Mouse (Mus musculus) hindbrain, postnatal 0 days (tissue): ENCODE results near the gene 2310050C09Rik. TPM values are rescaled to one million over a fixed set of nuclear protein-coding genes. Genes with fewer than 3 reads are reported as not detected.

Experiments used
- ATAC-seq: fragments of 200-750 bp; cut with Nextera tagmentation; 2 replicates; pipeline ENCODE4 v1.8.0; 2017; ENCODE audit warnings: mild to moderate bottlenecking, moderate TSS enrichment, moderate library complexity
- DNase-seq: peaks from one replicate; pipeline ENCODE4 v3.0.0-alpha.2; 2015; ENCODE audit warnings: low spot score
- H3K27ac ChIP-seq: fragments of 300-500 bp; sonication (generic); 2 replicates; pipeline ENCODE4 v1.5.1; 2014; ENCODE audit warnings: mild to moderate bottlenecking
- H3K27me3 ChIP-seq: fragments of 300-500 bp; sonication (generic); 2 replicates; pipeline ENCODE4 v1.6.1; 2014; ENCODE audit warnings: low read length, mixed read lengths; ENCODE audit not compliant: insufficient read depth
- H3K36me3 ChIP-seq: fragments of 300-500 bp; sonication (generic); 2 replicates; pipeline ENCODE4 v1.6.1; 2014; ENCODE audit warnings: low read length, mixed read lengths; ENCODE audit not compliant: insufficient read depth
- H3K4me1 ChIP-seq: fragments of 300-500 bp; sonication (generic); 2 replicates; pipeline ENCODE4 v1.6.1; 2014; ENCODE audit warnings: antibody characterized with exemption, low read length, mixed read lengths; ENCODE audit not compliant: insufficient read depth
- H3K4me2 ChIP-seq: fragments of 300-500 bp; sonication (generic); 2 replicates; pipeline ENCODE4 v1.6.1; 2014; ENCODE audit warnings: low read depth, mild to moderate bottlenecking, low read length, moderate library complexity, mixed read lengths
- H3K4me3 ChIP-seq: fragments of 300-500 bp; sonication (generic); 2 replicates; pipeline ENCODE4 v1.5.1; 2014; ENCODE audit warnings: low read length
- H3K9ac ChIP-seq: fragments of 300-500 bp; sonication (generic); replicated peaks from 2 replicates; pipeline ENCODE4 v1.6.1; 2014; ENCODE audit warnings: mild to moderate bottlenecking, low read length, moderate library complexity, mixed read lengths
- H3K9me3 ChIP-seq: fragments of 300-500 bp; sonication (generic); 2 replicates; pipeline ENCODE4 v1.6.1; 2016; ENCODE audit warnings: low read length, mixed read lengths
- CTCF ChIP-seq: IDR thresholded peaks from 2 replicates; pipeline ENCODE4 v1.5.1; 2016; ENCODE audit warnings: antibody characterized with exemption, control low read depth, low read depth
- WGBS: fragments of 180-500 bp; shearing (Covaris S2); extraction: QIAGEN DNeasy Blood & Tissue Kit; methylation state at CpG from one replicate; pipeline ENCODE4 v1.1.7; 2014; 5-methylcytosine and 5-hydroxymethylcytosine counted together
- polyA plus RNA-seq: library from polyadenylated mRNA; unstranded; fragments of >200 nt; fragmentation: Nextera tagmentation; extraction: Ambion mirVana; gene quantifications from 2 replicates; pipeline ENCODE4 v1.2.1, GENCODE M21; 2015
- total RNA-seq: library from RNA; depleted of rRNA; stranded (reverse); fragments of >200 nt; gene quantifications from 2 replicates; pipeline ENCODE4 v1.2.3, GENCODE M21; 2014; rRNA removed

Gene 2310050C09Rik
- total and polyA plus RNA-seq, 2 experiments from 2014 or later: not detected

GRCm38 (mm10) chr3:92874180-92874579, 4.2 kb upstream of the 2310050C09Rik start:
- WGBS: 92% methylated on average over 3 of the region's 3 CpGs
- H3K36me3 ChIP-seq: no peaks in the 10 kb centered on the region
- ATAC-seq: no peak
- H3K9ac ChIP-seq: no peak overlapping the region
- DNase-seq: no peak
- H3K4me3 ChIP-seq: no peak overlapping the region
- no peak overlapping the region for H3K4me2 ChIP-seq
- no peak for TF ChIP-seq CTCF
- H3K27ac ChIP-seq: no peak overlapping the region
- H3K9me3 ChIP-seq: no peaks in the 10 kb centered on the region
- H3K4me1 ChIP-seq: no peaks in the 10 kb centered on the region
- no peaks in the 10 kb centered on the region for H3K27me3 ChIP-seq

- Histone ChIP-seq H3K4me3 (no peak within 1 kb of the TSS), H3K9me3 (no peaks in the 10 kb centered on the region), H3K36me3 (no peaks in the 10 kb centered on the region), H3K27ac (no peak within 1 kb of the TSS), H3K27me3 (no peaks in the 10 kb centered on the region), H3K4me2 (no peak within 1 kb of the TSS), H3K4me1 (no peaks in the 10 kb centered on the region), H3K9ac (no peak within 1 kb of the TSS)
- WGBS: 89% methylated on average over 3 of the region's 3 CpGs
- TF ChIP-seq CTCF: no peak
- ATAC-seq (no peak), DNase-seq (no peak)
These were observed 18.8 kb downstream of the 2310050C09Rik start, which contains the start of gene Lce1l for GRCm38 (mm10) chr3:92851186-92851585. Gene Lce1l (minus strand): TSS chr3:92851286.

DNA sequence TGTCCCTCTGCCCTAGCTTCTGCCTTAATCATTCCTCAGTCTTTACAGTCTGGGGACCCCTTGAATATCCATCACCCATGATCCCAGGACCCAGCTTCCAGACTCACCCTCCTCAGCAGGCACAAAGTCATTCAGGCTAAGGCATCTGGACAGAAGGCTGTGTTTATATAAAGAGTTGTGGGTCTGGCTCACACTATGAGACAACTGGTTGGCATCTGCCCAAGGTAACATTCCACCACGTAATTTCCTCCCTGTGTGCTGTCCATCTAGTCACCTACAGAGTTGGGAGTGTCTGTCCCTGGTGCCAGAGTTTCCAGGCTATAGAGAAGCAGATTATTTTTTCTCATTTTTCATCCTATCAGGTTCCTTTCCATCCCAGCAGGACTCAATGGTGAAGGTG, 42.9 kb downstream of the 2310050C09Rik start, which contains the start of gene Kprp:
TSS of gene Kprp (minus strand) at position 140 of the 400 bp plus-strand sequence.
- Histone ChIP-seq H3K9me3 (no peaks in the 10 kb centered on the region), H3K4me3 (no peak within 1 kb of the TSS), H3K36me3 (no peaks in the 10 kb centered on the region), H3K27me3 (no peaks in the 10 kb centered on the region), H3K27ac (no peak within 1 kb of the TSS), H3K4me2 (no peak within 1 kb of the TSS), H3K9ac (no peak within 1 kb of the TSS), H3K4me1 (no peaks in the 10 kb centered on the region)
- no peak for ATAC-seq
- TF ChIP-seq CTCF: no peak
- no peak for DNase-seq
- 31% methylated on average over 1 of the region's 1 CpGs for WGBS

DNA sequence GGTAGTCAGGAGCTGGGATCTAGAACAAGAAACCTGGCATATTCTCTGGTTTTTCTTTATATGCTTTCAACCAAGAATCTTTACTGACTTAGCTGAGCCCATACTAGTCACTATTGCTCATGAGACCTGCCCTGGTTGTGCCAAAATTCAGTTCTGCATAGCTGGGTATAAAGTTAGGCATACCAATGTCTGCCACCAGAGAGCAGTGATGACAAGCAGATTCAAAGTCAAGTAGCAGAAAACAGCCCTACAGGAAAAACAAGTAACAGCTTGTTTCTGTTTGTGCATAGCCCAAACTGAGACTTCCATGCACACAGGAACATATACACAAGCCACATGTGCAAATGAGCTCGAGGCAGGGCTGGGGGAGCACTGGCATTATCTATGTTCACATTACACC, 44.2 kb downstream of the 2310050C09Rik start:
- Histone ChIP-seq H3K9ac (no peak overlapping the region), H3K4me1 (no peaks in the 10 kb centered on the region), H3K27me3 (no peaks in the 10 kb centered on the region), H3K4me3 (no peak overlapping the region), H3K9me3 (no peaks in the 10 kb centered on the region), H3K36me3 (no peaks in the 10 kb centered on the region), H3K27ac (no peak overlapping the region), H3K4me2 (no peak overlapping the region)
- TF ChIP-seq CTCF: peak; percentile 56
- peak; percentile 22 for DNase-seq
- peak; percentile 35; the same call in 1 of the 2 replicates for ATAC-seq
- 24% methylated on average over 1 of the region's 1 CpGs for WGBS

Other genes starting within 250 kb of the 2310050C09Rik start
- not detected in 2 replicates for gene Lce6a, start 248.6 kb downstream of the 2310050C09Rik start, total RNA-seq
- gene Lce6a, start 248.6 kb downstream of the 2310050C09Rik start, polyA plus RNA-seq: not detected in 2 replicates
- gene Lce1a1, start 221.9 kb downstream of the 2310050C09Rik start, total RNA-seq: not detected in 2 replicates
- not detected in 2 replicates for gene Lce1a1, start 221.9 kb downstream of the 2310050C09Rik start, polyA plus RNA-seq
- gene Lce1b, start 213.3 kb downstream of the 2310050C09Rik start, total RNA-seq: not detected in 2 replicates
- gene Lce1b, start 213.3 kb downstream of the 2310050C09Rik start, polyA plus RNA-seq: not detected in 2 replicates
- gene Lce1a2, start 199.9 kb downstream of the 2310050C09Rik start, total RNA-seq: not detected in 2 replicates
- gene Lce1a2, start 199.9 kb downstream of the 2310050C09Rik start, polyA plus RNA-seq: not detected in 2 replicates
- gene Lce1c, start 191.0 kb downstream of the 2310050C09Rik start, total RNA-seq: not detected in 2 replicates
- gene Lce1c, start 191.0 kb downstream of the 2310050C09Rik start, polyA plus RNA-seq: not detected in 2 replicates
- not detected in 2 replicates for gene Lce1d, start 183.0 kb downstream of the 2310050C09Rik start, total RNA-seq
- gene Lce1d, start 183.0 kb downstream of the 2310050C09Rik start, polyA plus RNA-seq: not detected in 2 replicates
- gene Lce1e, start 161.1 kb downstream of the 2310050C09Rik start, total RNA-seq: not detected in 2 replicates
- gene Lce1e, start 161.1 kb downstream of the 2310050C09Rik start, polyA plus RNA-seq: not detected in 2 replicates
- gene Lce1f, start 149.9 kb downstream of the 2310050C09Rik start, total RNA-seq: not detected in 2 replicates
- gene Lce1f, start 149.9 kb downstream of the 2310050C09Rik start, polyA plus RNA-seq: not detected in 2 replicates
- not detected in 2 replicates for gene Gm38119, start 131.1 kb downstream of the 2310050C09Rik start, total RNA-seq
- not detected in 2 replicates for gene Gm38119, start 131.1 kb downstream of the 2310050C09Rik start, polyA plus RNA-seq
- gene Lce1g, start 117.9 kb downstream of the 2310050C09Rik start, total RNA-seq: not detected in 2 replicates
- 0.20 TPM in 1 of 2 replicates, not detected in the other for gene Lce1g, start 117.9 kb downstream of the 2310050C09Rik start, polyA plus RNA-seq
- not detected in 2 replicates for gene Lce1h, start 105.2 kb downstream of the 2310050C09Rik start, total RNA-seq
- not detected in 2 replicates for gene Lce1h, start 105.2 kb downstream of the 2310050C09Rik start, polyA plus RNA-seq
- gene Lce1i, start 91.3 kb downstream of the 2310050C09Rik start, total RNA-seq: not detected in 2 replicates
- gene Lce1i, start 91.3 kb downstream of the 2310050C09Rik start, polyA plus RNA-seq: not detected in 2 replicates
- gene Lce1j, start 79.7 kb downstream of the 2310050C09Rik start, total RNA-seq: not detected in 2 replicates
- gene Lce1j, start 79.7 kb downstream of the 2310050C09Rik start, polyA plus RNA-seq: not detected in 2 replicates
- not detected in 2 replicates for gene Lce1k, start 62.3 kb downstream of the 2310050C09Rik start, total RNA-seq
- not detected in 2 replicates for gene Lce1k, start 62.3 kb downstream of the 2310050C09Rik start, polyA plus RNA-seq
- not detected in 2 replicates for gene Kprp, start 43.0 kb downstream of the 2310050C09Rik start, total RNA-seq
- gene Kprp, start 43.0 kb downstream of the 2310050C09Rik start, polyA plus RNA-seq: not detected in 2 replicates
- gene Lce1l, start 18.9 kb downstream of the 2310050C09Rik start, total RNA-seq: not detected in 2 replicates
- gene Lce1l, start 18.9 kb downstream of the 2310050C09Rik start, polyA plus RNA-seq: not detected in 2 replicates
- gene Lce3a, start 56.0 kb upstream of the 2310050C09Rik start, total RNA-seq: not detected in 2 replicates
- gene Lce3a, start 56.0 kb upstream of the 2310050C09Rik start, polyA plus RNA-seq: not detected in 2 replicates
- gene Lce3b, start 62.8 kb upstream of the 2310050C09Rik start, total RNA-seq: not detected in 2 replicates
- not detected in 2 replicates for gene Lce3b, start 62.8 kb upstream of the 2310050C09Rik start, polyA plus RNA-seq
- gene Lce3c, start 74.3 kb upstream of the 2310050C09Rik start, total RNA-seq: not detected in 2 replicates
- gene Lce3c, start 74.3 kb upstream of the 2310050C09Rik start, polyA plus RNA-seq: 0.46 and 1.3 TPM in 2 replicates
- not detected in 2 replicates for gene Lce3d, start 87.2 kb upstream of the 2310050C09Rik start, total RNA-seq
- not detected in 2 replicates for gene Lce3d, start 87.2 kb upstream of the 2310050C09Rik start, polyA plus RNA-seq
- gene Lce3e, start 96.8 kb upstream of the 2310050C09Rik start, total RNA-seq: not detected in 2 replicates
- not detected in 2 replicates for gene Lce3e, start 96.8 kb upstream of the 2310050C09Rik start, polyA plus RNA-seq
- gene Lce3f, start 122.0 kb upstream of the 2310050C09Rik start, total RNA-seq: not detected in 2 replicates
- gene Lce3f, start 122.0 kb upstream of the 2310050C09Rik start, polyA plus RNA-seq: not detected in 2 replicates
- gene Crct1, start 145.5 kb upstream of the 2310050C09Rik start, total RNA-seq: 4.2 TPM in 1 of 2 replicates, not detected in the other
- 1.4 and 2.3 TPM in 2 replicates for gene Crct1, start 145.5 kb upstream of the 2310050C09Rik start, polyA plus RNA-seq
- gene Lce1m, start 148.8 kb upstream of the 2310050C09Rik start, total RNA-seq: not detected in 2 replicates
- not detected in 2 replicates for gene Lce1m, start 148.8 kb upstream of the 2310050C09Rik start, polyA plus RNA-seq
- not detected in 2 replicates for gene Gm4858, start 198.6 kb upstream of the 2310050C09Rik start, total RNA-seq
- gene Gm4858, start 198.6 kb upstream of the 2310050C09Rik start, polyA plus RNA-seq: not detected in 2 replicates